Mouse (Mus musculus) embryonic fibroblast, embryonic 13.5 days (primary cell): ENCODE data around the gene Top3a.

Experiments
- CTCF ChIP-seq: IDR thresholded peaks from 2 replicates; pipeline ENCODE4 v1.5.1; 2011; ENCODE audit warnings: mild to moderate bottlenecking, control low read depth, low read length, moderate library complexity, borderline replicate concordance; ENCODE audit not compliant: insufficient read depth
- POLR2A ChIP-seq: IDR thresholded peaks from 2 replicates; pipeline ENCODE4 v1.6.1; 2011; ENCODE audit warnings: low read depth, mild to moderate bottlenecking, control low read depth, low read length, moderate library complexity

DNA sequence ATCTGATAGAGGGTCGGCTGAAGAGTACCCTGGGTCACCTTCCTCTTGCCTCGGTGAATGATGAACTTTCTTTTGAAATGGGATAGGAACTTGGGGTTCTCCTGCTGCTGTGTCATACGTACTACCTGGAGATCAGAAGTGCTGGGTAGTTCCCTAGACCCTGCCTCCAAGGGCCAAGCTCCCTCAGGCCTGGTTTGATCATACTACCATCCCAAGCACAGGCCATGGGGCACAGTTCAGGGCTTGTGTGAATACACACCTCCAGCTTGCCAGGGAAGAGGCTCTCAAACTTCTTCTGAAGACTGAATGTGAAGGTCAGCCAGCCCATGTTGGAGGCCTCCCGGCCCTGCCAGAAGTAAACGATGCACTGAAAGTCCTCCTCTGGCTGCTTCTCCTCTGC, 61.3 kb downstream of the Top3a start:
- TF ChIP-seq POLR2A (no peak), CTCF (no peak)
